Mouse (Mus musculus) forebrain, embryonic 15.5 days (tissue): ENCODE data around the gene Kcnb1. TPM values are rescaled to one million over a fixed set of nuclear protein-coding genes. Genes with fewer than 3 reads are reported as not detected.

ENCODE experiments used
- ATAC-seq: fragments of 200-750 bp; cut with Nextera tagmentation; replicated peaks from 2 replicates; pipeline ENCODE4 v1.8.0; 2017; ENCODE audit warnings: mild to moderate bottlenecking, moderate TSS enrichment, moderate library complexity
- H3K27ac ChIP-seq: fragments of 300-500 bp; sonication (generic); replicated peaks from 2 replicates; pipeline ENCODE4 v1.5.1; 2015; ENCODE audit warnings: mild to moderate bottlenecking, inconsistent platforms
- H3K27me3 ChIP-seq: fragments of 300-500 bp; sonication (generic); 2 replicates; pipeline ENCODE4 v1.6.1; 2015; ENCODE audit warnings: inconsistent platforms
- H3K36me3 ChIP-seq: fragments of 300-500 bp; sonication (generic); 2 replicates; pipeline ENCODE4 v1.6.1; 2015; ENCODE audit warnings: mild to moderate bottlenecking, inconsistent platforms
- H3K4me1 ChIP-seq: fragments of 300-500 bp; sonication (generic); 2 replicates; pipeline ENCODE4 v1.6.1; 2015; ENCODE audit warnings: inconsistent platforms
- H3K4me2 ChIP-seq: fragments of 300-500 bp; sonication (generic); replicated peaks from 2 replicates; pipeline ENCODE4 v1.6.1; 2015; ENCODE audit warnings: mild to moderate bottlenecking, inconsistent platforms
- H3K4me3 ChIP-seq: fragments of 300-500 bp; sonication (generic); 2 replicates; pipeline ENCODE4 v1.5.1; 2015; ENCODE audit warnings: mild to moderate bottlenecking, inconsistent platforms
- H3K9ac ChIP-seq: fragments of 300-500 bp; sonication (generic); replicated peaks from 2 replicates; pipeline ENCODE4 v1.6.1; 2015; ENCODE audit warnings: mild to moderate bottlenecking, inconsistent platforms
- H3K9me3 ChIP-seq: fragments of 300-500 bp; sonication (generic); 2 replicates; pipeline ENCODE4 v1.6.1; 2016; ENCODE audit warnings: inconsistent platforms
- WGBS: fragments of 180-500 bp; shearing (Covaris S2); methylation state at CpG from one replicate; pipeline ENCODE4 v1.1.7; 2015; ENCODE audit warnings: mixed read lengths; 5-methylcytosine and 5-hydroxymethylcytosine counted together
- polyA plus RNA-seq: library from polyadenylated mRNA; unstranded; fragments of >200 nt; fragmentation: Nextera tagmentation; extraction: Ambion mirVana; gene quantifications from 2 replicates; pipeline ENCODE4 v1.2.1, GENCODE M21; 2015

Gene Kcnb1
- polyA plus RNA-seq, 1 experiment from 2014 or later = 2.4 TPM

- no peak for ATAC-seq
- no peaks in the 10 kb centered on the region for H3K9me3 ChIP-seq
- no peaks in the 10 kb centered on the region for H3K27me3 ChIP-seq
Observed at GRCm38 (mm10) chr2:167181096-167181495, 8.9 kb downstream of the Kcnb1 start.

GRCm38 (mm10) chr2:167179301-167179700, 10.7 kb downstream of the Kcnb1 start:
- H3K4me1 ChIP-seq = no peaks in the 10 kb centered on the region
- 91% methylated on average over 10 of the region's 10 CpGs for WGBS
- H3K36me3 ChIP-seq = peaks cover 6% of the 10 kb centered on the region; the same call in 1 of the 2 replicates
- no peak overlapping the region for H3K4me2 ChIP-seq
- no peak overlapping the region for H3K9ac ChIP-seq
- no peak overlapping the region for H3K4me3 ChIP-seq
- no peak overlapping the region for H3K27ac ChIP-seq
- no peaks in the 10 kb centered on the region for H3K9me3 ChIP-seq
- no peaks in the 10 kb centered on the region for H3K27me3 ChIP-seq
- ATAC-seq = no peak

More at GRCm38 (mm10) chr2:167181096-167181495, 8.9 kb downstream of the Kcnb1 start:
- Histone ChIP-seq H3K9ac (no peak overlapping the region), H3K36me3 (peaks cover 6% of the 10 kb centered on the region; the same call in 1 of the 2 replicates), H3K4me1 (no peaks in the 10 kb centered on the region), H3K4me2 (no peak overlapping the region), H3K4me3 (no peak overlapping the region), H3K27ac (no peak overlapping the region)
- WGBS = 81% methylated on average over 8 of the region's 8 CpGs

GRCm38 (mm10) chr2:167177231-167177641, 12.7 kb downstream of the Kcnb1 start:
- H3K27ac ChIP-seq = no peak overlapping the region
- H3K9ac ChIP-seq = no peak overlapping the region
- whole genome bisulfite sequencing = 73% methylated on average over 10 of the region's 10 CpGs
- ATAC-seq = no peak
- H3K9me3 ChIP-seq = no peaks in the 10 kb centered on the region
- no peaks in the 10 kb centered on the region for H3K4me1 ChIP-seq
- H3K27me3 ChIP-seq = no peaks in the 10 kb centered on the region
- H3K36me3 ChIP-seq = no peaks in the 10 kb centered on the region
- H3K4me2 ChIP-seq = no peak overlapping the region
- H3K4me3 ChIP-seq = no peak overlapping the region

- Histone ChIP-seq H3K27me3 (no peaks in the 10 kb centered on the region), H3K4me2 (no peak overlapping the region), H3K27ac (no peak overlapping the region), H3K36me3 (no peaks in the 10 kb centered on the region), H3K9ac (no peak overlapping the region), H3K4me1 (no peaks in the 10 kb centered on the region), H3K4me3 (no peak overlapping the region), H3K9me3 (no peaks in the 10 kb centered on the region)
- ATAC-seq = no peak
- 90% methylated on average over 6 of the region's 6 CpGs for WGBS
Observed at GRCm38 (mm10) chr2:167175284-167175683, 14.7 kb downstream of the Kcnb1 start.

- 80% methylated on average over 5 of the region's 5 CpGs for WGBS
- no peaks in the 10 kb centered on the region for H3K4me1 ChIP-seq
- ATAC-seq = no peak
- H3K27ac ChIP-seq = no peak overlapping the region
- H3K4me2 ChIP-seq = no peak overlapping the region
- H3K36me3 ChIP-seq = no peaks in the 10 kb centered on the region
- H3K9me3 ChIP-seq = no peaks in the 10 kb centered on the region
- H3K4me3 ChIP-seq = no peak overlapping the region
- H3K9ac ChIP-seq = no peak overlapping the region
- H3K27me3 ChIP-seq = no peaks in the 10 kb centered on the region
Observed at GRCm38 (mm10) chr2:167173051-167173875, 16.7 kb downstream of the Kcnb1 start.

GRCm38 (mm10) chr2:167167515-167168212, 22.3 kb downstream of the Kcnb1 start:
- no peak for ATAC-seq
- H3K4me1 ChIP-seq = no peaks in the 10 kb centered on the region

GRCm38 (mm10) chr2:167163600-167163999, 26.4 kb downstream of the Kcnb1 start:
- WGBS = 94% methylated on average over 9 of the region's 9 CpGs
- no peak overlapping the region for H3K9ac ChIP-seq
- no peaks in the 10 kb centered on the region for H3K27me3 ChIP-seq
- no peak for ATAC-seq
- no peak overlapping the region for H3K27ac ChIP-seq
- H3K36me3 ChIP-seq = no peaks in the 10 kb centered on the region
- peaks cover 9% of the 10 kb centered on the region for H3K4me1 ChIP-seq
- H3K4me3 ChIP-seq = no peak overlapping the region
- H3K4me2 ChIP-seq = no peak overlapping the region
- no peaks in the 10 kb centered on the region for H3K9me3 ChIP-seq

More at GRCm38 (mm10) chr2:167167515-167168212, 22.3 kb downstream of the Kcnb1 start:
- H3K4me2 ChIP-seq = no peak overlapping the region
- H3K9ac ChIP-seq = no peak overlapping the region
- no peak overlapping the region for H3K27ac ChIP-seq
- H3K27me3 ChIP-seq = no peaks in the 10 kb centered on the region
- WGBS = 62% methylated on average over 11 of the region's 11 CpGs
- H3K4me3 ChIP-seq = no peak overlapping the region
- no peaks in the 10 kb centered on the region for H3K36me3 ChIP-seq
- no peaks in the 10 kb centered on the region for H3K9me3 ChIP-seq

GRCm38 (mm10) chr2:167163134-167163533, 26.8 kb downstream of the Kcnb1 start:
- H3K27ac ChIP-seq = no peak overlapping the region
- H3K36me3 ChIP-seq = no peaks in the 10 kb centered on the region
- H3K9ac ChIP-seq = no peak overlapping the region
- no peaks in the 10 kb centered on the region for H3K9me3 ChIP-seq
- H3K4me1 ChIP-seq = peaks cover 11% of the 10 kb centered on the region
- WGBS = 93% methylated on average over 10 of the region's 10 CpGs
- H3K27me3 ChIP-seq = no peaks in the 10 kb centered on the region
- no peak for ATAC-seq
- H3K4me3 ChIP-seq = no peak overlapping the region
- H3K4me2 ChIP-seq = no peak overlapping the region

GRCm38 (mm10) chr2:167162516-167163021, 27.4 kb downstream of the Kcnb1 start:
- no peak for ATAC-seq
- H3K4me2 ChIP-seq = no peak overlapping the region
- H3K27me3 ChIP-seq = no peaks in the 10 kb centered on the region
- H3K9me3 ChIP-seq = no peaks in the 10 kb centered on the region
- no peak overlapping the region for H3K9ac ChIP-seq
- no peaks in the 10 kb centered on the region for H3K36me3 ChIP-seq
- WGBS = 58% methylated on average over 10 of the region's 10 CpGs
- no peak overlapping the region for H3K27ac ChIP-seq
- peaks cover 11% of the 10 kb centered on the region for H3K4me1 ChIP-seq
- H3K4me3 ChIP-seq = no peak overlapping the region

- 97% methylated on average over 4 of the region's 4 CpGs for WGBS
- Histone ChIP-seq H3K9me3 (no peaks in the 10 kb centered on the region), H3K9ac (no peak overlapping the region), H3K4me1 (peaks cover 21% of the 10 kb centered on the region), H3K4me2 (no peak overlapping the region), H3K27me3 (no peaks in the 10 kb centered on the region), H3K27ac (no peak overlapping the region), H3K4me3 (no peak overlapping the region), H3K36me3 (no peaks in the 10 kb centered on the region)
- no peak for ATAC-seq
Observed at GRCm38 (mm10) chr2:167159721-167160120, 30.2 kb downstream of the Kcnb1 start.

GRCm38 (mm10) chr2:167158780-167159179, 31.2 kb downstream of the Kcnb1 start:
- Histone ChIP-seq H3K27me3 (no peaks in the 10 kb centered on the region), H3K9ac (no peak overlapping the region), H3K4me2 (no peak overlapping the region), H3K4me3 (no peak overlapping the region), H3K27ac (peak overlapping the region; percentile 47), H3K36me3 (no peaks in the 10 kb centered on the region), H3K4me1 (peaks cover 21% of the 10 kb centered on the region), H3K9me3 (no peaks in the 10 kb centered on the region)
- 31% methylated on average over 5 of the region's 5 CpGs for WGBS
- ATAC-seq = peak; percentile 90

GRCm38 (mm10) chr2:167156118-167156715, 33.7 kb downstream of the Kcnb1 start:
- H3K9ac ChIP-seq = no peak overlapping the region
- H3K4me2 ChIP-seq = no peak overlapping the region
- ATAC-seq = no peak
- 53% methylated on average over 9 of the region's 9 CpGs for WGBS
- H3K4me3 ChIP-seq = no peak overlapping the region
- no peak overlapping the region for H3K27ac ChIP-seq
- no peaks in the 10 kb centered on the region for H3K9me3 ChIP-seq
- no peaks in the 10 kb centered on the region for H3K27me3 ChIP-seq
- H3K36me3 ChIP-seq = no peaks in the 10 kb centered on the region
- H3K4me1 ChIP-seq = peaks cover 21% of the 10 kb centered on the region
